Mouse (Mus musculus) natural killer cell, adult 2 months (primary cell): ENCODE data around the gene Man2a1.
"Not testable (repeated sequence)": the region's sequence is repeated elsewhere in the genome, so short reads cannot be mapped to it uniquely, and the experiment has no call there.

Source experiments
- DNase-seq, 2 experiments: peaks; one replicate each; pipeline ENCODE4 v3.0.0; 2022; ENCODE audit warnings: low spot score in 2 of 2

The Man2a1 gene

DNA sequence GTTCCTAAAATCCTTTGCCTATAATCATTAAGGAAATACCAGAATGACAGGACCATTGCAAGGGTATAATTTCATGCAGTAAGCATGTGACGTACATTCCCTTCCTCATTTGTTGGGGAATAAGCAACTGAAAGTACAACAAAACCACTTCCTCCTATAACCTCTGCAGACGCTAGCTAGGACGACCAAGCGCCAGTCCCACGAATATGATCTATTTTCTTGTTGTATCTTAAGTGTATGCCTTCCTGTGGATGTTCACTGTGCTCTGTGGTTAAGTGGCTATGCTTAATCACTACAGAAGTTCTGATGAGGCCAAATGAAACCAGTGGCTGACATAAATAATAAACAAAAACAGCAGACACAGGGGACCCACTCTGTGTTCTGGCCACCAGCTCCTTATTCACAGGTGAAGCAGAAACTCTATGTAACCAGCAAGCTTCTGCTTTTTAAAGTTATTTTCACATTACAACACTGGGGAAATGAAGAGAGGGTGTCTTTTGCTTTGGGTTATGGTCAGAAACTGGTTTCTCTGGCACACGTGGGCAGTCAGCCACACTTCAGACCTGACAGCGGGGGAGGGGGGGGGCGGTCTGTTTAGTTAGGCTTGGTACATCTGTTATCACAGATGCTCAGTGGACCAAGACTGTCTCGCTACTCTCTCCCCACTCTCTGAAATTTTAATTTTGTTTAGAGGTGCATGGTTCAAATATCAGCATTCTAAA, 153.8 kb downstream of the Man2a1 start:
- peak; percentile 21 to 60 for DNase-seq

DNA sequence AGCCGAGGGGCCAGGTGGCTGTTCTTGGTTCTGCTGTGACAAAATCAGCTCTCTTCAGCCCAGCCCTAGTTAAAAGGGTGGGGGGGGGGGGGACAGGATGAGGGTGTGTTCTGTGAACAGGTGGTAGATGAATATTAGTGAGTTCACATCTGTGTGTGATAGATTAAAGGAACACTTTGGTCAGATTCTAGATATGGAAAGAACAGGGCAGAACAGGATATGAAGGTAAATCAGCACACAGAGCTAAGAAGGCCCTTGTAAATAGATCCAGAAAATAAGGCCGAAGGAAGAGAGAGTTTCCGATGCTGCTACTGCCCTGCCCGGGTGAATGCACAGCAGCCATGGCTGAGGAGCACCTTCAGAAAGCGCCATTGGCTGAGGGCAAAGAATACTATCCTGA, 154.7 kb downstream of the Man2a1 start:
- DNase-seq, result no peak

DNA sequence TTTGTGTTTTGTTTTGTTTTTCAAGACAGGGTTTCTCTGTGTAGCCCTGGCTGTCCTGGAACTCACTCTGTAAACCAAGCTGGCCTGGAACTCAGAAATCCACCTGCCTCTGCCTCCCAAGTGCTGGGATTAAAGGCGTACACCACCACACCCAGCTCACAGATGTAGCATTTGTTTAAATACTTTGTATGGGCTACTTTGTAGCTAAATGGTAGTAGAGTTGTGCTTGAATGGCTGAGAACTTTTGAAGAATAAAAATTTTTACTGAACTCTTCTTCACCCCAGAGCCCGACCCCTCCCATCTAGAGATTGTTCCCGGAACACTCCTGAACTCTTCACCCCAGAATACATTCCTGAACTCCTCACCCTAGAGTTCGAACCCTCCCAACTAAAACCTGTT, 162.1 kb downstream of the Man2a1 start:
- DNase-seq, result not testable (repeated sequence)

DNA sequence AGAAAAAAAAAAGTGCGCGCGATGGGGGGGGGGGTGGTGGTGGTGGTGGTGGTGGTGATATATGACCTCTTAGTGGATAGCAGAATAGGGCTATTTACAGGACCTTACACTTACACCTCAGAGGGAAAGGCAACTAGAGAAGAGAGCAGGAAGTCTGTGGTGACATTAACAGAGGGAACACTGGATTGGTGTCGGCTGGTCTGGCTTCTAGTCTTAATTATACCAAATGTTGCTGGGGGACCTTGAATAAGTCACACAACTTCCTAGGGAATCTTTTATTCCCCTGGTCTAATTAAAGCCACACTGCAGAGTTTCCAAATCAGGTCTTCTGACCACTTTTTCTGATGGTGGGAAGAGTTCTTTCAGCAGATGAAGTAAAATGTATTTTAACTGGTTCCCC, 163.0 kb downstream of the Man2a1 start:
- DNase-seq, result no peak

DNA sequence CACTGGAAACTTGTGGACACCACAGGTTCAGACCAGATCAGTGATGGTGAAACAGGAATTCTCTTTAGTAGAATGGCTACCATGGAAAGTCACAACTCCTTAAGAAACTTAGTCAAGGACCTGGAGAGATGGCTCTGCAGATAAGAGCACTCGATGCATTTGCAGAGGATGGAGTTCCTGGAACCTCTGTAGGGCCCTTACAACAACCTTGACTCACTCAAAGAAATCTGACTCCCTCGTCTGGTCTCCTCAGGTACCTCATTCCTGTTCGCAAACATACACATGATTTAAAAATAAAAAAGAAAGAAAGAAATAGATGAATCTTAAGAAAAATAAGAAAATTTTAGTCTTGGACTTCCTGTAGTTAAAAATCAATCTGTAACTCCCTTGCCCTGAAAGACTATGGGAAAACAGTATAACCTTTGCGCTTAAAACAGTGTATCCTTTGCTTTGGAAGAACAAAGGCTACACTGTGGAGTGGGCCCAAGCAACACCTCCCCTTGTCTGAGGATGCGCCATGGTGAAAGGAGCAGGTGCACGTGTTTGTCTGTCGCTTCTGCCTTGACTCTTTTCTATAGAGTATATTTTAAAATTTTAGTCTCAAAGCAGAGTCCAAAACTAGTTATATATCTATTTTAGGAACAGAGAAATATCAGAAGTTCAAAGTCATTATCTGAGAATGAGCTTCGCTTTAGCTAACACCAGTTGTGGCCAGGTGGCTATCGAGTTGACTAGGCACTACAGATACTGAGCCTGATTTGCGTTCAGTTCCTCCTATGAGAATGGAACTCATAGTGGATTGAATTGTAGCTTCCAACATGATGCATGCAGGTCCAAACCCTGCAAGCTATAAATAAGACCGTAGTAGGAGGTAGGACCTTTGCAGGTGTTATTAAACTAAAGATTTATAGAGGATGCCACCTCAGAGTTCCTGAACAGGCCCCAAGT, 163.9 kb downstream of the Man2a1 start:
- DNase-seq, result no peak

DNA sequence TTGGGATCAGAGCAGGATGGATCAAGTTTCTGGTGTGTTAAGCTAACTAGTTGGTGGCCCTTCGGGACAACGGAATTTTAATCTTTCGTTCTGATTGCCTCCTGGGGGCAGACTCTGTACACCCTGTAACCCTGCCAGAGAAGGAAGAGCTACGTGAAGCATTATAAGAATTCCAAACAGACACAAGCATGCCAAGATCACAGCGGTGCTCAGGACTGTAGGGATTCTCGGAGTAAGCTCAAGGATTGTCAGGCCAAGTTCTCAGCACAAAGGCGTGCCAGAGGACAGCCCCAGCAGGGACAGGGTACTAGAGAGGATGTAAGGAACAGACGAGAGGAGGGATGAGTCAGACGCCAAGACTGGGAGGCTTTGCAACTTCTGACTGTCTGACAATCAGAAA, 164.8 kb downstream of the Man2a1 start:
- DNase-seq, result no peak

DNA sequence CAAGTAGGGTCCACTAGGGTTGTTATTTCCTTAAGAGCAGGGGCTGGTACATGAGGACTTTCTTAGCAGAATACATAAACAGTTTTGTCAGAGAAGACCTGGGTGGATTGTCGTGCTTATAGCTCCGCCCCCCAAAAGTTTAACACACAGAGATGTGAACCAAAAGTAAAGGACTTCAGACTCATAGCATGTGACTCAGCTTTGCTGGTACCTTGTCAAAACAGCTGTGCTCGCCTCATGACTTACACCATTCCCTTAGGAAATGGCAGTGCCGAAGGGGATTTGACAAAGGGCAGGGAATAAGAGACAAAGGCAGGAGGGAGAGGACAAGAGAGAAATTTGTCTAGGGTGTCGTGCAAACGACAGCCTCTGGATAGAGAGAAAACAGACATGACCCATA, 166.0 kb downstream of the Man2a1 start:
- no peak for DNase-seq

DNA sequence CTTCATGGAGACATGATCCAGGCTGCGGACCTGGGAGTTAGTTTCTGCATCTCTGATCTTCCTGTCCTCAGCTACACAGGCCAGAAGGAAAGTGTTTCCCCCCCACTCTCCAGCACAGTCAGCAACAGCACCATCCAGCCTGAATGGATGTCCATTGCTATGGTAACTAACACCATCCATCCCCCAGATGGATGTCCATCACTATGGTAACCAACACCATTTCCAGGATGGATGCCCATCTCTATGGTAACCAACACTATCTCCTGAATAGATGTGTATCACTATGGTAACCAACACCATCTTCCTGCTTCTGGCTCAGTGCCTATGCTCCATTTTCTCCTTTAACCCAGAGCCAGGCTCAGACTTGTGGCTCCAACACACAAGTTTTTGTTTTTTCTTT, 169.7 kb downstream of the Man2a1 start:
- DNase-seq, result no peak

DNA sequence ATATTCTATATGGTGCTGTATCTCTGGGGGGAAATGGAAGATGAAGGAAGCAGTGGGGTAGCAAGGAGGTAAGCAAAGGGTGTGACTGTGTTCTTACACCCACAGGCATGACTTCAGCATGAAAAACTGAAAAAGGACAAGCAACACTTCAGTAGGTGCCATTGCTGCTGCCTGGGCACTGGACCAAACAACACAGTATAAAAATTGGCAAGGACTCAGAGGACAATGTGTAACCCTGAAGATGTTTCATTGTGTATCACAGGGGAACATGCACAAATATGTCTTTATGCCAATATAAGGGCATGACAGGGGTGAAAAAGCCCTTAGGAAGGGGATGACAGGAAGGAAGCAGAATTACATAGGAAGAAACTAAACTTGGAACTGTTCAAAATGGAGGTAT, 172.1 kb downstream of the Man2a1 start:
- DNase-seq, result no peak

DNA sequence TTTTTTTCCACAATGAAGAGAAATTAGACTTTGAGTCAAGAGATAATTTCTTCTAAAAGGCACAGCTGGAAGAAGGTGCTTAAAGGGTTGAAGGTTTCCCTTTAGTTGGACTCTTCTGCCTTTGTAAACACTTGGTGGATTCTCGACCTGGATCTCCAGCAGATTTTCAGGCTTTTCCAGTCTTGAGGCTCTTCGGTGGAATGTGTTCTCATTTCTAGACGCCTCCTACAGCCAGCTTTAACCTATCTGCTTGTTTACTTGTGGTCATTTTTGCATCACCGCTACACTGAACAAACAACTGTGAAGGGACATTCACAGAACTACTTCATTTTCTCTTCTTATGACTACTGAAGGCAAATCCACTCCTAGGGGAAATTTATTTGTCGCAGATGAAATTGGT, 173.7 kb downstream of the Man2a1 start:
- no peak for DNase-seq

DNA sequence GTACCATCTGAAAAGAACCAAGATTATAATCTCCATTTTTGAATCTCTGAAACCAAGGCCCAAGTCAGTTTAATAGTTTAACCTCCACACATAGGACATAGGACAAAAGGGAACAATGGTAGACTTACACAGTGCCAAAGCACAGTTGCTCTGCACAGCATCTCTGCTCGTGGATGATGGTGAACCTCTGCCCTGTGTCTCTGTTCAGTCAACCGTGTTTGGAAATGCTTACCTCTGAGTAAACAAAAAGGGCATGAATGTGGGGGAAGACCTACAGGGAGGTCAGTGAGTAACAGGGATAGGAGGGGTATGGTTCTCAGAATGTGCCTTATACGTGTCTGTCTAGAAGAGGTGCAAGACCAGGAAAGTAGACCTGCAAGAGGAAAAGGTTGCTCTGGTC, 177.8 kb downstream of the Man2a1 start:
- no peak for DNase-seq

DNA sequence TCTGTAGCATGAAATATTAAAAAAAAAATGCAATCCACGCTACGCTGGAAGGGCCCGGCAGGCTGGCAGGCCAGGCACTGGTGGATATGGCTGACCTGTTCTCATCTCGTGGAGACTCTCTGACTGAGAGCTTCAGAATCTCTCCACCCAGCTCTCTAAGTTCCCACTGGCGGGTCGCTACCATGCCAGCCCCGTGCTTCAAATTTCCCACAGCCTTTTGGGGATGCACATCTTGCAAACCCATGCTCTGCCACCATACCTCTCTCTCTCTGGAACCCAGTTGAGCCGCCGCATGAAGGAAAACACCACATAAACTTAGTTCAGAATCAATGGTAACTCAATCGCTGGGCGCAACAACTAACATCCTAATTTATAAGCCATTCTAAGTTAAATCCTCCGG, 178.2 kb downstream of the Man2a1 start:
- no peak for DNase-seq

DNA sequence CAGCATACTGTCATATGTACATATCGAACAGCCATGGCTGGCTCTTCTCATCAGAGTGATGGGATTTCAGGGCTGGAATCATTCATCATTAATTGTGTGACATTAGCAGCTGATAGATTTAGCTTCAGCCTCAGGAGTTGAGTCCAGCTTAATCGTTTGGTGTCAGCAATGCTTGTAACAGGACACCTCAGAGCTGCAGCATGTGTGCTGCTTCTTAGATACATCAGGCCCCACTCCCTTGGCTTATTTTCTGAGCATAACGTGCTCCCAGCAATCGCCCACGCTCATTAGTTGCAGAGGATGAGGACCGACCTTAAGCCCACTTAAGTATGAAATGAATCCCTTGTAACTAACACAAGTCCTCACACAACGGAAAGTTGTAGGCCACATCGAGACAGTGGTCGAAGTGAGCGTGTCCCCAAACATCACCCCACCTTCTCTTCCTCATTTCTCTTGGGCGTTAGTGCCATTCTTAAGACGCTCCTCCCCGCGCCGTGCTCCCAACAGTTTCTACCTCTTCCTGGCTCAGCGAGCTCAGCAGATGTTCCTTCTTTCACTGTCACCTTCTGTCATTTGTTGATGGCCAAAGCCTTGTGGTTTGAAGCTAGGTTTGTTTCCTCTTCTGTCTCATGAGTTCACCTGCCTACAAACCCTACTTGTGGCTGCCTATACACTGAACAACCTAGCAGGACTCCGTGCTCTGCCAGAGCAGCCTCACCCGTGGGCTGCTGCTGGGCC, 180.4 kb downstream of the Man2a1 start:
- no peak for DNase-seq

DNA sequence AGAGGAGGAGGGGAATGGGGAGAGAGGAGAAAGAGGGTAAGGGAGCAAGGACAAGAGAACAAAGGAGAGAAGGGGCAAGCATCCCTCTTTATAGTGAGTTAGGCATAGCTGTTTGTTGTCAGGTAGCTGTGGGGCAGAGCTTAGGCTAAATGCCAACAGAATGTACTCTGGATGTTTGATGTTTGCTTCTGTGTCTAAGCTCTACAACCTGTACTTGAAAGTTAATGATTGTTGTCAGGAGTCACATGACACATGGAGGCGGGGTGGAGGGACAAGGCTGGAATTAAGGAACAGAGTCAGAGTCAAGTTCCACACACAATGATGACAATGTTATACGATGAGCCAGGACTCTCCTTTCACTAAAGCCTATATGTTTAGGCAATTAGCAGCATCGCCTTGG, 181.8 kb downstream of the Man2a1 start:
- DNase-seq, result no peak

DNA sequence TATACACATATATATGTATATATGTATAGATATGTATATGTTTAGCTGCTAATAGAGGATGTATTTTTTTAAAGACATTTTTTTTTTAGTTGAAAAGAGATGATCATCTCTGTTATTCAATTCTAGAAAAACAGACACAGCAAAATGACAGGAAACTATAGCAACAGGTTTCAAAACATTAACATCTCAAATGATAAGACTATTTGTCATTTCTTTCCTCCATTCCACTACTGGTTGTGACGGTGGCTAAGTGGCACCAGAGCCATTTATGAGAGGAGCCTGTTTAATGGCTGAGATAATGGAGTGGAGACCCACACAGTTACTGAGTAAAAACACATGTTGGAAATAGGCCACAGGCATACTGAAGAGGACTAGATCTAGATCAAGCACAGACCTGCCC, 185.4 kb downstream of the Man2a1 start:
- no peak for DNase-seq

DNA sequence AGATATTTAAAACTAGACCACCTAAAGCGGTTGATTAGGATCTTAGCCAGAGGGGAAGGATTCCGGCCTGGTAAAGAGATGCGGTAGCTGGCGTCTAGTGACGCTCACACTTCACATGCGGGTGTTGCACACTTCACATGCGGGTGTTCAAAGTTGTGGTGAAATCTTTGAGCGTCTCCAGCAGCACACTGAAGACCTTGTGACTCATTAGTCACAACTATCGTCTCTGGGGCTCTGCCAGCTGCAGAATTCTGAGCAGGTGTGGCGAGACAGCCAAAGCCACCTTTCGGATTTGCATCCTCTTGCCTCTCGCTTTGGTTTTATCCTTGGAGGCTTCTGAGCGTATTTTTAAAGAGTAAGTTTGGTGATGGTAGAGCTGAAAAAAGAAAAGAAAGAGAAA, 187.8 kb downstream of the Man2a1 start:
- no peak for DNase-seq

DNA sequence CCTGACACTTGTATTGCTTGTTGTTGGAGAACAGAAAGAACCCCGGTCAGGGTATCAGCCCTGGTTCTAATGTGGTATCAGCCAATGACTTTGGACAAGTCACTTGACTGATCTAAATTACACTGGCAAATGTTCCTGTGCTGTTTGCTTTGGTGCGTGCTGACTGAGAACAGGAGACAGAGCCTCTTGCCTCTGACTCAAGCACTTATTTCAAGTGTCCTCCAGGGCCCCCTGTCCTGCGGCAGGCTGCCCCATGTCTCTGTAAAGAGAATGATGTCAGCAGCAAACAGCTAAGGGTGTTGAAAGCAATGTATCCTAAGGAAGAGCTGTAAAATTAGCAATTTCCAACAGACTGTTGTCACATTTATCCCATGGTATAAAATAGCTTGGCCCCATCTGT, 188.6 kb downstream of the Man2a1 start:
- no peak for DNase-seq

DNA sequence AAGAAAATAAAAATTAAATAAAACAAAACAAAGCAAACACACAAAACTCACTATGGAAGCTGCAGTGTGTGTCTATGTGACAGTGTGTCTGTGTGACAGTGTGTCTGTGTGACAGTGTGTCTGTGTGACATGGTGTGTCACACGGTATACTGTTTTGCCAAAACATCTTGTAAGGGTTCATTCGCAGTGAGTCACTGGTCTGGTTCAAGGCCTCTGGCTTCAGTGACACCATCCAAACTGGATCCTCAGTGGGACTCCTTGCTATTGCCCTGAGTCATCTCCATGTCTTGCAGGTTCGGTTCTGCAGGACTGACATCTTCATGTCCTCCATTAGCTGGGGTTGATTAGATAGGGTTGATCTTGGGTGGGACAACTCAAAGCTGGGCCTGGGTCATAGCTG, 191.5 kb downstream of the Man2a1 start:
- DNase-seq, result no peak

DNA sequence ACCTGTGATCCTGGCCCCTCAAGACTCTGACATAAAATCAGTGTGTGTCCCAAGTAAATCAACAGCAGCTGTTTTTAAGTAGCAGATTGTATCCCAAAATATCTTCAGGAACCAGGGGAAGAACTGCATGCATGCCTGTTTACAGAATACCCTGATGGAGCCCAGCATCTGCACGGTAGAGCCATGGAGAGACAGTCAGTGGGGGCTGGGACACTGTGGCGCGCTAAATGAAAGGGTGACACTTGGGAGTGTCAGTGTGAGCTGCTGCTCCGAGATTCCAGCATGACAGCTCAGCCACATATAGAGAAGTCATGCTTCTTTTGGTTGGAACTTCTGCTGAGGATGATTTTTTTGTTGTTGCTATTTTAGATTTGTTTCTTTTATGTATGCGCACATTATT, 192.1 kb downstream of the Man2a1 start:
- no peak for DNase-seq

DNA sequence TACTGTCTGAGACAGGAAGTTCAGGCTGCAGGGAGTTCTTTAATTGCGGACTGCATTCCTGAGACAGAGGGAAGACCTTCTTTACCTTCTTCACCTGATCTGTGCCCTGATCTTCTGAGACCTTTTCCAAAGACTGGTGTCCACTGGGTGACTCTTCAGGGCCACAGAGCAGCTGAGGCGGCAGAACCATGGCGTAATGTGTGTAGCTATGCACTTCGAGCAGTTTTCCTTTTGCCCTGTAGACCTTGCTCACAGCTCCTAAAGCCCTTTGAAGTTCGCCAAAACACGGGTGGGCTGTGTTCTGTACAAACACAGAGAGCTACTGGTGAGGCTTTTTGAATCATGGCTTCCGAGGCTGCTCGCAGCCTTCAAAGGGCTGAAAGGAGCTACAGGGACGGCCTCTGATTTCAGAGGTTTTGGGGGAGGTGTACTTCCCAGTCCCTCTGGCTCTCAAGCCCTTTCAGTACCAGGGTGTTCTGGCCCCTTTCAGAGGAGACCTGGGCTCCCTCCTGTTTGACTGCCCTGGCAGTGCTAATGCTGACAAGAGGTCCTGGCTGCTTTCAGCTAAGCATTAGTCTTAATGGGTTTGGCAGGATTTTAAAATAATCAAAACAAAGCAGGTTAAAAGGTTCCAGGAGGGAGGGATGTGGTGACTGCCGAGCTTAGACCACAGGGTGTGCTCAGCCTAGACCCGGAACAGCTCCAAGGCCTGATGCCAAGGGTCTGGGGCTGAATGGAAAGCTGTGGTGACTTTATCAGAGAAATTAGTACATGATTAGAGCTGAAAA, 201.8 kb downstream of the Man2a1 start:
- no peak for DNase-seq

DNA sequence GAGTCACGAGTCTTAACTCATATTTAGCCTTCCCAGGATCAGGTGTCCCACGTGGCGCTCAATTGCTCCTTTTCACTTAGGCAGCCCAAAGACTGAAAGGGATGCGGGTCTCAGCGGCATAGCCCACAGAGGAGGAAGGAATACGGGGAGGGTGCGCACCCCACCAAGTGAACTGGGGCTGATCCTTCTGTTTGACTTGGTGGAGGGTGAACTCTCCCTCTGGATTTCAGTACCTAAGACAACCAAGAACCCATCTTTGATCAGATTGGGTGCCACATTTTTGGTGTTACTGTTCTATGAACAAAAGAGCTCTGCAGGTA, 202.4 kb downstream of the Man2a1 start:
- DNase-seq, result no peak
